Mouse (Mus musculus): ENCODE results near the gene Pdf. TPM values are rescaled to one million over a fixed set of nuclear protein-coding genes. Genes with fewer than 3 reads are reported as not detected.

The Pdf gene
- polyA plus RNA-seq, 1 experiment from 2014 or later = 44.8 TPM

GRCm38 (mm10) chr8:107031577-107032090 lies 16.8 kb downstream of the Pdf start:
- H3K4me3 ChIP-seq (ENCODE audit: low read depth, low read length) = peak overlapping the region; percentile 98
- H3K4me2 ChIP-seq (ENCODE audit: low read depth, low read length) = peak overlapping the region; percentile 79
- no peaks in the 10 kb centered on the region for H3K36me3 ChIP-seq (replicated peaks; ENCODE audit: control insufficient read depth, insufficient read depth, low read depth, low read length)
- ATAC-seq (replicated peaks; ENCODE audit: insufficient number of reproducible peaks, low FRiP score, low TSS enrichment, low read depth) (no peak), DNase-seq (ENCODE audit: low spot score) (peak; percentile 7)
- 0 out of 2 replicates have a peak, but pooled peaks cover 2% of the 10 kb centered on the region for H3K4me1 ChIP-seq (ENCODE audit: control insufficient read depth, insufficient read depth, low read length)
- peak overlapping the region; percentile 92 for H3K9ac ChIP-seq (replicated peaks; ENCODE audit: low read length)
- no peaks in the 10 kb centered on the region for H3K9me3 ChIP-seq (replicated peaks; ENCODE audit: control insufficient read depth, low read length)
- 0% methylated on average over 35 of the region's 40 CpGs for WGBS
- no peaks in the 10 kb centered on the region for H3K27me3 ChIP-seq (ENCODE audit: control insufficient read depth, insufficient read depth, low read length)
- peak overlapping the region; percentile 62 for H3K27ac ChIP-seq (replicated peaks; ENCODE audit: low read depth, low read length)

GRCm38 (mm10) chr8:107030650-107031576 lies 17.5 kb downstream of the Pdf start, which contains the start of gene Vps4a:
Gene Vps4a (plus strand): TSS chr8:107031222.
- H3K36me3 ChIP-seq (replicated peaks; ENCODE audit: control insufficient read depth, insufficient read depth, low read depth, low read length) = no peaks in the 10 kb centered on the region
- 4% methylated on average over 66 of the region's 66 CpGs for WGBS

GRCm38 (mm10) chr8:107030058-107030457 lies 18.4 kb downstream of the Pdf start:
- Histone ChIP-seq H3K27ac (replicated peaks; ENCODE audit: low read depth, low read length) (no peak overlapping the region), H3K9me3 (replicated peaks; ENCODE audit: control insufficient read depth, low read length) (no peaks in the 10 kb centered on the region), H3K4me1 (ENCODE audit: control insufficient read depth, insufficient read depth, low read length) (0 out of 2 replicates have a peak, but pooled peaks cover 2% of the 10 kb centered on the region), H3K4me2 (ENCODE audit: low read depth, low read length) (no peak overlapping the region), H3K27me3 (ENCODE audit: control insufficient read depth, insufficient read depth, low read length) (no peaks in the 10 kb centered on the region), H3K9ac (replicated peaks; ENCODE audit: low read length) (no peak overlapping the region), H3K4me3 (ENCODE audit: low read depth, low read length) (no peak overlapping the region), H3K36me3 (replicated peaks; ENCODE audit: control insufficient read depth, insufficient read depth, low read depth, low read length) (no peaks in the 10 kb centered on the region)
- DNase-seq (ENCODE audit: low spot score) = no peak
- 69% methylated on average over 5 of the region's 5 CpGs for WGBS
- ATAC-seq (replicated peaks; ENCODE audit: insufficient number of reproducible peaks, low FRiP score, low TSS enrichment, low read depth) = no peak

More at GRCm38 (mm10) chr8:107030650-107031576, 17.5 kb downstream of the Pdf start, which contains the start of gene Vps4a:
- H3K9me3 ChIP-seq (replicated peaks; ENCODE audit: control insufficient read depth, low read length) = no peaks in the 10 kb centered on the region
- H3K4me3 ChIP-seq (ENCODE audit: low read depth, low read length) = peak within 1 kb of the TSS; percentile 98
- no peaks in the 10 kb centered on the region for H3K27me3 ChIP-seq (ENCODE audit: control insufficient read depth, insufficient read depth, low read length)
- ATAC-seq (replicated peaks; ENCODE audit: insufficient number of reproducible peaks, low FRiP score, low TSS enrichment, low read depth) (peak; percentile 92), DNase-seq (ENCODE audit: low spot score) (peak; percentile 95)
- H3K4me1 ChIP-seq (ENCODE audit: control insufficient read depth, insufficient read depth, low read length) = 0 out of 2 replicates have a peak, but pooled peaks cover 2% of the 10 kb centered on the region
- H3K9ac ChIP-seq (replicated peaks; ENCODE audit: low read length) = peak within 1 kb of the TSS; percentile 92
- peak within 1 kb of the TSS; percentile 62 for H3K27ac ChIP-seq (replicated peaks; ENCODE audit: low read depth, low read length)
- H3K4me2 ChIP-seq (ENCODE audit: low read depth, low read length) = peak within 1 kb of the TSS; percentile 79

GRCm38 (mm10) chr8:107029310-107029709 lies 19.1 kb downstream of the Pdf start:
- H3K4me1 ChIP-seq (ENCODE audit: control insufficient read depth, insufficient read depth, low read length) = 0 out of 2 replicates have a peak, but pooled peaks cover 2% of the 10 kb centered on the region
- no peaks in the 10 kb centered on the region for H3K36me3 ChIP-seq (replicated peaks; ENCODE audit: control insufficient read depth, insufficient read depth, low read depth, low read length)
- no peak overlapping the region for H3K4me3 ChIP-seq (ENCODE audit: low read depth, low read length)
- no peaks in the 10 kb centered on the region for H3K27me3 ChIP-seq (ENCODE audit: control insufficient read depth, insufficient read depth, low read length)
- DNase-seq (ENCODE audit: low spot score) (no peak), ATAC-seq (replicated peaks; ENCODE audit: insufficient number of reproducible peaks, low FRiP score, low TSS enrichment, low read depth) (no peak)
- H3K27ac ChIP-seq (replicated peaks; ENCODE audit: low read depth, low read length) = no peak overlapping the region
- H3K9me3 ChIP-seq (replicated peaks; ENCODE audit: control insufficient read depth, low read length) = no peaks in the 10 kb centered on the region
- H3K4me2 ChIP-seq (ENCODE audit: low read depth, low read length) = no peak overlapping the region
- WGBS = 76% methylated on average over 3 of the region's 3 CpGs
- H3K9ac ChIP-seq (replicated peaks; ENCODE audit: low read length) = no peak overlapping the region

- Histone ChIP-seq H3K27me3 (ENCODE audit: control insufficient read depth, insufficient read depth, low read length) (no peaks in the 10 kb centered on the region), H3K36me3 (replicated peaks; ENCODE audit: control insufficient read depth, insufficient read depth, low read depth, low read length) (no peaks in the 10 kb centered on the region), H3K9me3 (replicated peaks; ENCODE audit: control insufficient read depth, low read length) (no peaks in the 10 kb centered on the region), H3K4me3 (ENCODE audit: low read depth, low read length) (no peak overlapping the region), H3K4me1 (ENCODE audit: control insufficient read depth, insufficient read depth, low read length) (no peaks in the 10 kb centered on the region), H3K4me2 (ENCODE audit: low read depth, low read length) (no peak overlapping the region), H3K9ac (replicated peaks; ENCODE audit: low read length) (no peak overlapping the region), H3K27ac (replicated peaks; ENCODE audit: low read depth, low read length) (no peak overlapping the region)
- WGBS = 90% methylated on average over 8 of the region's 8 CpGs
- no peak for DNase-seq (ENCODE audit: low spot score)
- ATAC-seq (replicated peaks; ENCODE audit: insufficient number of reproducible peaks, low FRiP score, low TSS enrichment, low read depth) = no peak
Observed at GRCm38 (mm10) chr8:107023479-107023878, 24.9 kb downstream of the Pdf start.

GRCm38 (mm10) chr8:107014915-107015314 lies 33.5 kb downstream of the Pdf start:
- no peak overlapping the region for H3K4me2 ChIP-seq (ENCODE audit: low read depth, low read length)
- WGBS = 88% methylated on average over 1 of the region's 1 CpGs
- H3K9ac ChIP-seq (replicated peaks; ENCODE audit: low read length) = no peak overlapping the region
- 0 out of 2 replicates have a peak, but pooled peaks cover 3% of the 10 kb centered on the region for H3K36me3 ChIP-seq (replicated peaks; ENCODE audit: control insufficient read depth, insufficient read depth, low read depth, low read length)
- H3K4me1 ChIP-seq (ENCODE audit: control insufficient read depth, insufficient read depth, low read length) = no peaks in the 10 kb centered on the region
- no peaks in the 10 kb centered on the region for H3K27me3 ChIP-seq (ENCODE audit: control insufficient read depth, insufficient read depth, low read length)
- ATAC-seq (replicated peaks; ENCODE audit: insufficient number of reproducible peaks, low FRiP score, low TSS enrichment, low read depth) (no peak), DNase-seq (ENCODE audit: low spot score) (no peak)
- H3K4me3 ChIP-seq (ENCODE audit: low read depth, low read length) = no peak overlapping the region
- no peak overlapping the region for H3K27ac ChIP-seq (replicated peaks; ENCODE audit: low read depth, low read length)
- no peaks in the 10 kb centered on the region for H3K9me3 ChIP-seq (replicated peaks; ENCODE audit: control insufficient read depth, low read length)

- Histone ChIP-seq H3K9me3 (replicated peaks; ENCODE audit: control insufficient read depth, low read length) (no peaks in the 10 kb centered on the region), H3K27ac (replicated peaks; ENCODE audit: low read depth, low read length) (no peak overlapping the region), H3K36me3 (replicated peaks; ENCODE audit: control insufficient read depth, insufficient read depth, low read depth, low read length) (0 out of 2 replicates have a peak, but pooled peaks cover 3% of the 10 kb centered on the region), H3K4me2 (ENCODE audit: low read depth, low read length) (no peak overlapping the region), H3K4me3 (ENCODE audit: low read depth, low read length) (no peak overlapping the region), H3K27me3 (ENCODE audit: control insufficient read depth, insufficient read depth, low read length) (no peaks in the 10 kb centered on the region), H3K9ac (replicated peaks; ENCODE audit: low read length) (no peak overlapping the region), H3K4me1 (ENCODE audit: control insufficient read depth, insufficient read depth, low read length) (no peaks in the 10 kb centered on the region)
- 84% methylated on average over 2 of the region's 2 CpGs for WGBS
- no peak for DNase-seq (ENCODE audit: low spot score)
- ATAC-seq (replicated peaks; ENCODE audit: insufficient number of reproducible peaks, low FRiP score, low TSS enrichment, low read depth) = no peak
Observed at GRCm38 (mm10) chr8:107012666-107013065, 35.7 kb downstream of the Pdf start.

- no peak overlapping the region for H3K9ac ChIP-seq (replicated peaks; ENCODE audit: low read length)
- no peak for ATAC-seq (replicated peaks; ENCODE audit: insufficient number of reproducible peaks, low FRiP score, low TSS enrichment, low read depth)
- H3K4me2 ChIP-seq (ENCODE audit: low read depth, low read length) = no peak overlapping the region
- 0 out of 2 replicates have a peak, but pooled peaks cover 3% of the 10 kb centered on the region for H3K36me3 ChIP-seq (replicated peaks; ENCODE audit: control insufficient read depth, insufficient read depth, low read depth, low read length)
- no peak overlapping the region for H3K27ac ChIP-seq (replicated peaks; ENCODE audit: low read depth, low read length)
- 88% methylated on average over 3 of the region's 3 CpGs for WGBS
- no peak for DNase-seq (ENCODE audit: low spot score)
- no peaks in the 10 kb centered on the region for H3K4me1 ChIP-seq (ENCODE audit: control insufficient read depth, insufficient read depth, low read length)
- no peaks in the 10 kb centered on the region for H3K27me3 ChIP-seq (ENCODE audit: control insufficient read depth, insufficient read depth, low read length)
- H3K9me3 ChIP-seq (replicated peaks; ENCODE audit: control insufficient read depth, low read length) = no peaks in the 10 kb centered on the region
- H3K4me3 ChIP-seq (ENCODE audit: low read depth, low read length) = no peak overlapping the region
Observed at GRCm38 (mm10) chr8:107007795-107008194, 40.6 kb downstream of the Pdf start.
